Mouse (Mus musculus) midbrain, embryonic 12.5 days (tissue): ENCODE results near the gene Qars. TPM values are rescaled to one million over a fixed set of nuclear protein-coding genes. Genes with fewer than 3 reads are reported as not detected.
A peak's percentile ranks its signal among the peaks of the same experiment; 100 is the strongest.

Experiments used
- ATAC-seq: fragments of 200-750 bp; cut with Nextera tagmentation; 2 replicates; pipeline ENCODE4 v1.8.0; 2017; ENCODE audit warnings: low read depth, moderate TSS enrichment, moderate library complexity; ENCODE audit not compliant: low FRiP score
- H3K27ac ChIP-seq: fragments of 300-500 bp; sonication (generic); replicated peaks from 2 replicates; pipeline ENCODE4 v1.5.1; 2016; ENCODE audit warnings: mild to moderate bottlenecking
- H3K27me3 ChIP-seq: fragments of 300-500 bp; sonication (generic); 2 replicates; pipeline ENCODE4 v1.6.1; 2016; ENCODE audit warnings: mild to moderate bottlenecking
- H3K36me3 ChIP-seq: fragments of 300-500 bp; sonication (generic); 2 replicates; pipeline ENCODE4 v1.6.1; 2016
- H3K4me1 ChIP-seq: fragments of 300-500 bp; sonication (generic); 2 replicates; pipeline ENCODE4 v1.6.1; 2016
- H3K4me2 ChIP-seq: fragments of 300-500 bp; sonication (generic); replicated peaks from 2 replicates; pipeline ENCODE4 v1.6.1; 2016; ENCODE audit warnings: mild to moderate bottlenecking, moderate library complexity
- H3K4me3 ChIP-seq: fragments of 300-500 bp; sonication (generic); 2 replicates; pipeline ENCODE4 v1.5.1; 2016; ENCODE audit warnings: mild to moderate bottlenecking
- H3K9ac ChIP-seq: fragments of 300-500 bp; sonication (generic); replicated peaks from 2 replicates; pipeline ENCODE4 v1.6.1; 2016; ENCODE audit warnings: mild to moderate bottlenecking, moderate library complexity
- H3K9me3 ChIP-seq: fragments of 300-500 bp; sonication (generic); 2 replicates; pipeline ENCODE4 v1.6.1; 2016; ENCODE audit warnings: mild to moderate bottlenecking
- WGBS: fragments of 180-500 bp; shearing (Covaris S2); methylation state at CpG from one replicate; pipeline ENCODE4 v1.1.7; 2016; 5-methylcytosine and 5-hydroxymethylcytosine counted together
- polyA plus RNA-seq: library from polyadenylated mRNA; unstranded; fragments of >200 nt; fragmentation: Nextera tagmentation; extraction: Ambion mirVana; gene quantifications from 2 replicates; pipeline ENCODE4 v1.2.1, GENCODE M21; 2016

Qars gene
- polyA plus RNA-seq, 1 experiment from 2014 or later = 86.3 TPM

- Histone ChIP-seq H3K4me3 (peak overlapping the region; percentile 95), H3K27ac (peak overlapping the region; percentile 95), H3K9me3 (no peaks in the 10 kb centered on the region), H3K4me1 (peaks cover 19% of the 10 kb centered on the region), H3K27me3 (no peaks in the 10 kb centered on the region), H3K9ac (peak overlapping the region; percentile 45), H3K36me3 (peaks cover 65% of the 10 kb centered on the region), H3K4me2 (peak overlapping the region; percentile 97)
- peak; percentile 2 for ATAC-seq
- 70% methylated on average over 26 of the region's 26 CpGs for WGBS
Measured at GRCm38 (mm10) chr9:108489702-108490558, 17.6 kb upstream of the Qars start.

- H3K9ac ChIP-seq = peak within 1 kb of the TSS; percentile 96
- under 1% methylated on average over 66 of the region's 69 CpGs for WGBS
- peak within 1 kb of the TSS; percentile 97 for H3K4me2 ChIP-seq
- peaks cover 65% of the 10 kb centered on the region for H3K36me3 ChIP-seq
- no peaks in the 10 kb centered on the region for H3K9me3 ChIP-seq
- H3K4me3 ChIP-seq = peak within 1 kb of the TSS; percentile 95
- peak; percentile 96 for ATAC-seq
- H3K27ac ChIP-seq = peak within 1 kb of the TSS; percentile 95
- peaks cover 19% of the 10 kb centered on the region for H3K4me1 ChIP-seq
- H3K27me3 ChIP-seq = no peaks in the 10 kb centered on the region
Measured at GRCm38 (mm10) chr9:108490559-108491285, 16.8 kb upstream of the Qars start, which contains the start of gene Usp19. Gene Usp19, plus strand, starts transcription at chr9:108490602.

DNA sequence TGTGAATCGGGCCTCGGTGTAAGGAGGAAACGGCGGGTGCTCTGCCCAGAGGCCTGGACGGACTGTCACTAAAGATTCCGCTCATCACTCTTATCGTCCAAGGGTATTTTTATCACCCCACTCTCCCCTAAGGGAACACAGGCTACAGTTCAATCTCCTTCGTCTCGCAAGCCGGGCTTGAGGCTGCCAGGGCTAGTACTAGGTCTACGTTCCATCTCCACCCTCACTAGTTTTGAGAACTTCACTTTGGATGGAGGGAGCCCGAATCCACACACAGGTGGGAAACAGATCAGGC, 16.3 kb upstream of the Qars start:
- Histone ChIP-seq H3K27ac (peak overlapping the region; percentile 95), H3K4me3 (peak overlapping the region; percentile 95), H3K36me3 (peaks cover 65% of the 10 kb centered on the region), H3K9ac (peak overlapping the region; percentile 96), H3K4me1 (peaks cover 19% of the 10 kb centered on the region), H3K4me2 (peak overlapping the region; percentile 97), H3K27me3 (no peaks in the 10 kb centered on the region), H3K9me3 (no peaks in the 10 kb centered on the region)
- ATAC-seq = no peak
- WGBS = 12% methylated on average over 12 of the region's 12 CpGs

DNA sequence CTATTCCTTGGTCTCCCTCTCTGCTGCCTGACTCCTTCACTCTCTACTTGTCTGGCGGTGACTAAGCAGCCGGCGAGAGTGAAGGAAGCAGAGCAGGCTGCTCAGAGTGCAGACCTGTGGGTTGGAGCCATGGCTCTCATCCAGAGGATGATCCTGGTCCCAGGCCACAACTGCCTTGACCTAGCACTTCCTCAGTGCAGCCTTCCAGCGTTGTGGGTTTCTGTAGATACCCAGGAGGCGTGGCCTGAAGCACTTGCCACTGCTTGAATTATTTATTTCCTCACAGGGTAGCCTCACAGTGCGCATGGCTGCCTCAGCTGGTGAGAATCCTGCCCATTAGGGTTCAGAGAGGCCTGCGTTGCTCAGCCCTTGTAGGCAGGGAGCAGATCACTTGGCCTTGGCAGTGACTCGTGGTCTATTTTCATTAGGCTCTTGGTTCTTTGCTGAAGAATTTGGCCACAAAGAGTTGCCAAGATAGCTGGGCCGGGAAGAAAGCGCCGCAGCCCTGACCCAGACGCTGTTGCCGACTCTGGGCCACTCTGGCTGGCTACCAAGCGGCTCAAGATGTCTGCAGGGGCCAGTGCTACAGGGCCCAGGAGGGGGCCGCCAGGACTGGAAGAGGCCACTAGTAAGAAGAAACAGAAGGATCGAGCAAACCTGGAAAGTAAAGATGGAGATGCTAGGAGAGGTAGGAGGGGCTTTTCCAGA, 15.3 kb upstream of the Qars start:
- ATAC-seq = no peak
- Histone ChIP-seq H3K4me3 (peak overlapping the region; percentile 95), H3K36me3 (peaks cover 70% of the 10 kb centered on the region), H3K9ac (peak overlapping the region; percentile 96), H3K4me1 (peaks cover 19% of the 10 kb centered on the region), H3K4me2 (peak overlapping the region; percentile 97), H3K27ac (no peak overlapping the region), H3K27me3 (no peaks in the 10 kb centered on the region), H3K9me3 (no peaks in the 10 kb centered on the region)
- 91% methylated on average over 16 of the region's 16 CpGs for WGBS

GRCm38 (mm10) chr9:108493246-108493645, 14.3 kb upstream of the Qars start:
- no peak overlapping the region for H3K4me2 ChIP-seq
- H3K36me3 ChIP-seq = peaks cover 75% of the 10 kb centered on the region
- no peaks in the 10 kb centered on the region for H3K27me3 ChIP-seq
- no peak overlapping the region for H3K9ac ChIP-seq
- H3K9me3 ChIP-seq = no peaks in the 10 kb centered on the region
- ATAC-seq = no peak
- 97% methylated on average over 8 of the region's 8 CpGs for WGBS
- H3K4me3 ChIP-seq = no peak overlapping the region
- H3K4me1 ChIP-seq = peaks cover 19% of the 10 kb centered on the region
- no peak overlapping the region for H3K27ac ChIP-seq

- H3K4me1 ChIP-seq = peaks cover 19% of the 10 kb centered on the region
- no peak for ATAC-seq
- H3K36me3 ChIP-seq = peaks cover 76% of the 10 kb centered on the region
- no peaks in the 10 kb centered on the region for H3K9me3 ChIP-seq
- no peak overlapping the region for H3K9ac ChIP-seq
- H3K4me2 ChIP-seq = no peak overlapping the region
- no peak overlapping the region for H3K4me3 ChIP-seq
- no peak overlapping the region for H3K27ac ChIP-seq
- no peaks in the 10 kb centered on the region for H3K27me3 ChIP-seq
- 94% methylated on average over 19 of the region's 19 CpGs for WGBS
Measured at GRCm38 (mm10) chr9:108494146-108494825, 13.2 kb upstream of the Qars start.

DNA sequence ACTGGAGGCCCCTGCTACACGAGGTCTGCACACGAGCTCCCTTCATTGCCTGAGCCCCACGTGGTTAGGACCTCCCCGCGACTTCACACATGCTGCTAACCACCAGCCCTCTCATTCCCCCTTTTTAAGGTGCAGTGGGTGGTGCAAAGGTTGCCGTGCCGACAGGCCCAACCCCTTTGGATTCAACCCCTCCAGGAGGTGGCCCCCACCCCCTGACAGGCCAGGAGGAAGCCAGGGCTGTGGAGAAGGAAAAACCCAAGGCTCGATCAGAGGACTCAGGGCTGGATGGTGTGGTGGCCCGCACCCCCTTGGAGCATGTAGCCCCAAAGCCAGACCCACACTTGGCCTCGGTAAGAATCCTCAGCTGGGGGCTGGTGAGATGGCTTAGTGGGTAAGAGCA, 12.6 kb upstream of the Qars start:
- no peaks in the 10 kb centered on the region for H3K27me3 ChIP-seq
- no peak overlapping the region for H3K4me2 ChIP-seq
- peaks cover 16% of the 10 kb centered on the region for H3K4me1 ChIP-seq
- no peaks in the 10 kb centered on the region for H3K9me3 ChIP-seq
- H3K9ac ChIP-seq = no peak overlapping the region
- peaks cover 79% of the 10 kb centered on the region for H3K36me3 ChIP-seq
- WGBS = 85% methylated on average over 10 of the region's 10 CpGs
- no peak for ATAC-seq
- H3K4me3 ChIP-seq = no peak overlapping the region
- H3K27ac ChIP-seq = no peak overlapping the region

DNA sequence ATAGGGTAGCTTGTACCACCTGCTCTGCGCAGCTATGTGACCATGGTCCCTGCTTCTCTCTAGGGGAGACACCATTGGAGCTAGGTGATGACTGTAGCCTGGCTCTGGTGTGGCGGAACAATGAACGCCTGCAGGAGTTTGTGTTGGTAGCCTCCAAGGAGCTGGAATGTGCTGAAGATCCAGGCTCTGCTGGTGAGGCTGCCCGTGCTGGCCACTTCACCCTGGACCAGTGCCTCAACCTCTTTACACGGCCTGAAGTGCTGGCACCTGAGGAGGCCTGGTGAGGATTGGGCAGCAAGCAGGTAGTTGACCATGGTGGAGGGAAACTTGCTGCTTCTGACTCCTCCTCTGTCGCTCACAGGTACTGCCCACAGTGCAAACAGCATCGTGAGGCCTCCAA, 8.3 kb upstream of the Qars start:
- H3K4me2 ChIP-seq = no peak overlapping the region
- no peak overlapping the region for H3K9ac ChIP-seq
- no peaks in the 10 kb centered on the region for H3K9me3 ChIP-seq
- H3K27ac ChIP-seq = no peak overlapping the region
- 92% methylated on average over 7 of the region's 7 CpGs for WGBS
- no peak for ATAC-seq
- H3K36me3 ChIP-seq = peaks cover 90% of the 10 kb centered on the region
- H3K4me1 ChIP-seq = no peaks in the 10 kb centered on the region
- H3K4me3 ChIP-seq = no peak overlapping the region
- H3K27me3 ChIP-seq = no peaks in the 10 kb centered on the region

GRCm38 (mm10) chr9:108499943-108500342, 7.6 kb upstream of the Qars start:
- Histone ChIP-seq H3K27ac (no peak overlapping the region), H3K9ac (no peak overlapping the region), H3K4me3 (no peak overlapping the region), H3K36me3 (peaks cover 83% of the 10 kb centered on the region), H3K27me3 (no peaks in the 10 kb centered on the region), H3K9me3 (no peaks in the 10 kb centered on the region), H3K4me2 (no peak overlapping the region), H3K4me1 (no peaks in the 10 kb centered on the region)
- 95% methylated on average over 15 of the region's 15 CpGs for WGBS
- ATAC-seq = no peak

- Histone ChIP-seq H3K9ac (peak overlapping the region; percentile 69; the same call in 1 of the 2 replicates), H3K36me3 (peaks cover 41% of the 10 kb centered on the region), H3K9me3 (no peaks in the 10 kb centered on the region), H3K27me3 (no peaks in the 10 kb centered on the region), H3K4me3 (peak overlapping the region; percentile 72; the same call in 1 of the 2 replicates), H3K4me1 (peaks cover 18% of the 10 kb centered on the region), H3K27ac (no peak overlapping the region), H3K4me2 (peak overlapping the region; percentile 84)
- no peak for ATAC-seq
- 89% methylated on average over 7 of the region's 7 CpGs for WGBS
Measured at GRCm38 (mm10) chr9:108506901-108507300, 605 bp upstream of the Qars start.

GRCm38 (mm10) chr9:108508776-108509175, 1.3 kb downstream of the Qars start:
- WGBS = 87% methylated on average over 7 of the region's 7 CpGs
- Histone ChIP-seq H3K36me3 (peaks cover 45% of the 10 kb centered on the region), H3K4me2 (peak overlapping the region; percentile 84), H3K4me3 (peak overlapping the region; percentile 72), H3K27ac (no peak overlapping the region), H3K27me3 (no peaks in the 10 kb centered on the region), H3K9ac (peak overlapping the region; percentile 69), H3K4me1 (peaks cover 18% of the 10 kb centered on the region), H3K9me3 (no peaks in the 10 kb centered on the region)
- no peak for ATAC-seq
